Mouse (Mus musculus) CH12.LX (cell line): ENCODE data around the gene Anks1b. TPM values are rescaled to one million over a fixed set of nuclear protein-coding genes. Genes with fewer than 3 reads are reported as not detected.

Source experiments
- DNase-seq: peaks from one replicate; pipeline ENCODE4 v3.0.0-alpha.2; 2013; ENCODE audit errors: extremely low read depth
- H3K27ac ChIP-seq: 2 replicates; pipeline ENCODE4 v1.5.1; 2012; ENCODE audit warnings: low read depth, mild to moderate bottlenecking, control low read depth, moderate library complexity; ENCODE audit not compliant: insufficient read depth
- H3K27me3 ChIP-seq: replicated peaks from 2 replicates; pipeline ENCODE3; 2012; ENCODE audit warnings: inconsistent platforms
- H3K36me3 ChIP-seq, 2 experiments: replicated peaks in 1 of 2; 2 replicates each; pipeline versions ENCODE3 to v1.6.1; 2012; ENCODE audit warnings: inconsistent platforms in 1 of 2, low read length in 1 of 2, mild to moderate bottlenecking in 1 of 2, mixed read lengths in 1 of 2, moderate library complexity in 1 of 2; ENCODE audit not compliant: control insufficient read depth in 1 of 2, insufficient read depth in 1 of 2
- H3K4me1 ChIP-seq, 2 experiments: 2 replicates each; pipeline ENCODE4 v1.6.1; 2012; ENCODE audit warnings: inconsistent platforms in 1 of 2, moderate library complexity in 1 of 2; ENCODE audit not compliant: insufficient read depth in 2 of 2, control insufficient read depth in 1 of 2
- H3K4me2 ChIP-seq: 2 replicates; pipeline ENCODE4 v1.6.1; 2012; ENCODE audit warnings: low read depth, mild to moderate bottlenecking, control low read depth; ENCODE audit not compliant: poor library complexity, insufficient read depth, severe bottlenecking
- H3K4me3 ChIP-seq, 3 experiments: fragments of 150-350 bp in 1 of 3; sonication (generic) in 1 of 3; replicated peaks in 1 of 3; 2 replicates each; pipeline versions ENCODE3 to v1.5.1; 2011 to 2012; ENCODE audit warnings: low read depth in 2 of 3, low read length in 2 of 3, mild to moderate bottlenecking in 2 of 3, moderate library complexity in 2 of 3, control low read depth in 1 of 3, improper control_type of control experiment in 1 of 3, inconsistent platforms in 1 of 3, mixed read lengths in 1 of 3; ENCODE audit not compliant: poor library complexity in 1 of 3
- H3K79me2 ChIP-seq: replicated peaks from 2 replicates; pipeline ENCODE4 v1.6.1; 2012; ENCODE audit warnings: mild to moderate bottlenecking, moderate library complexity; ENCODE audit not compliant: control insufficient read depth, poor library complexity, insufficient read depth, severe bottlenecking; ENCODE audit errors: extremely low read depth
- H3K9ac ChIP-seq: 2 replicates; pipeline ENCODE4 v1.6.1; 2012; ENCODE audit warnings: low read depth, mild to moderate bottlenecking, control low read depth, moderate library complexity; ENCODE audit not compliant: insufficient read depth
- H3K9me3 ChIP-seq: replicated peaks from 2 replicates; pipeline ENCODE3; 2012; ENCODE audit warnings: low read length, inconsistent platforms, mixed read lengths
- BHLHE40 ChIP-seq: IDR thresholded peaks from 2 replicates; pipeline ENCODE4 v1.6.1; 2011; ENCODE audit warnings: mild to moderate bottlenecking, low read depth, low read length, improper control_type of control experiment
- CHD1 ChIP-seq: IDR thresholded peaks from 2 replicates; pipeline ENCODE4 v1.6.1; 2012; ENCODE audit warnings: low read depth, low read length, improper control_type of control experiment, inconsistent platforms
- CTCF ChIP-seq, 2 experiments: IDR thresholded peaks in 1 of 2; conservative IDR thresholded peaks in 1 of 2; 2 replicates each; pipeline ENCODE4 v1.5.1; 2011 to 2012; ENCODE audit warnings: low read depth in 2 of 2, low read length in 2 of 2, improper control_type of control experiment in 1 of 2, inconsistent platforms in 1 of 2, mild to moderate bottlenecking in 1 of 2, moderate library complexity in 1 of 2
- EP300 ChIP-seq: IDR thresholded peaks from 2 replicates; pipeline ENCODE4 v1.6.1; 2011; ENCODE audit warnings: low read length, improper control_type of control experiment
- ETS1 ChIP-seq: conservative IDR thresholded peaks from 2 replicates; pipeline ENCODE4 v1.6.1; 2012; ENCODE audit warnings: low read depth, mild to moderate bottlenecking, inconsistent platforms, low read length, improper control_type of control experiment, moderate library complexity
- GABPA ChIP-seq: IDR thresholded peaks from 2 replicates; pipeline ENCODE4 v1.6.1; 2012; ENCODE audit warnings: low read depth, low read length, improper control_type of control experiment, inconsistent platforms; ENCODE audit not compliant: insufficient replicate concordance
- IRF4 ChIP-seq: IDR thresholded peaks from 2 replicates; pipeline ENCODE4 v1.6.1; 2014; ENCODE audit warnings: low read depth, mild to moderate bottlenecking, inconsistent platforms, low read length, improper control_type of control experiment
- MEF2A ChIP-seq: IDR thresholded peaks from 2 replicates; pipeline ENCODE4 v1.6.1; 2014; ENCODE audit warnings: low read depth, mild to moderate bottlenecking, inconsistent platforms, low read length, improper control_type of control experiment, borderline replicate concordance
- MYC ChIP-seq: IDR thresholded peaks from 2 replicates; pipeline ENCODE4 v1.6.1; 2011; ENCODE audit warnings: low read depth, mild to moderate bottlenecking, improper control_type of control experiment, low read length
- NELFE ChIP-seq: IDR thresholded peaks from 2 replicates; pipeline ENCODE4 v1.6.1; 2011; ENCODE audit warnings: low read depth, low read length, improper control_type of control experiment
- NRF1 ChIP-seq: IDR thresholded peaks from 2 replicates; pipeline ENCODE4 v1.6.1; 2014; ENCODE audit warnings: low read depth, mild to moderate bottlenecking, inconsistent platforms, low read length, improper control_type of control experiment, moderate library complexity
- PAX5 ChIP-seq: IDR thresholded peaks from 2 replicates; pipeline ENCODE4 v1.6.1; 2012; ENCODE audit warnings: low read length, inconsistent platforms, mixed read lengths
- POLR2A ChIP-seq: IDR thresholded peaks from 2 replicates; pipeline ENCODE4 v1.6.1; 2011; ENCODE audit warnings: low read depth, mild to moderate bottlenecking, improper control_type of control experiment, low read length
- RAD21 ChIP-seq: IDR thresholded peaks from 2 replicates; pipeline ENCODE4 v1.6.1; 2011; ENCODE audit warnings: low read depth, mild to moderate bottlenecking, low read length, improper control_type of control experiment, moderate library complexity
- SIN3A ChIP-seq: IDR thresholded peaks from 2 replicates; pipeline ENCODE4 v1.6.1; 2012; ENCODE audit warnings: low read length, improper control_type of control experiment, inconsistent platforms
- SMC3 ChIP-seq: IDR thresholded peaks from 2 replicates; pipeline ENCODE4 v1.6.1; 2011; ENCODE audit warnings: low read depth, low read length, improper control_type of control experiment
- TBP ChIP-seq: conservative IDR thresholded peaks from 2 replicates; pipeline ENCODE4 v1.6.1; 2011; ENCODE audit warnings: low read depth, low read length, improper control_type of control experiment
- TCF12 ChIP-seq: IDR thresholded peaks from 2 replicates; pipeline ENCODE4 v1.6.1; 2014; ENCODE audit warnings: low read depth, mild to moderate bottlenecking, inconsistent platforms, low read length, improper control_type of control experiment
- UBTF ChIP-seq: IDR thresholded peaks from 2 replicates; pipeline ENCODE4 v1.6.1; 2012; ENCODE audit warnings: low read depth, mild to moderate bottlenecking, inconsistent platforms, low read length, improper control_type of control experiment, moderate library complexity
- USF1 ChIP-seq: IDR thresholded peaks from 2 replicates; pipeline ENCODE4 v1.6.1; 2014; ENCODE audit warnings: low read depth, mild to moderate bottlenecking, inconsistent platforms, low read length, improper control_type of control experiment
- ZC3H11A ChIP-seq: IDR thresholded peaks from 2 replicates; pipeline ENCODE4 v1.6.1; 2012; ENCODE audit warnings: low read depth, mild to moderate bottlenecking, inconsistent platforms, low read length, improper control_type of control experiment
- ZKSCAN1 ChIP-seq: IDR thresholded peaks from 2 replicates; pipeline ENCODE4 v1.6.1; 2012; ENCODE audit warnings: low read depth, inconsistent platforms, low read length, improper control_type of control experiment, borderline replicate concordance
- ZMIZ1 ChIP-seq: IDR thresholded peaks from 2 replicates; pipeline ENCODE4 v1.6.1; 2012; ENCODE audit warnings: low read depth, mild to moderate bottlenecking, inconsistent platforms, low read length, improper control_type of control experiment
- dilution Hi-C: fragments of 300-500 bp; cut with MboI; formaldehyde crosslinking; loops from 2 replicates; pipeline ENCODE4 v1.14.3; 2020; ENCODE audit warnings: low sequenced_read_pairs; ENCODE audit not compliant: extremely low pct_unique_long_range_greater_than_20kb, extremely low pct_ligation_motif_present
- in situ Hi-C: fragments of 300-500 bp; cut with MboI; formaldehyde crosslinking; loops from 3 replicates; pipeline ENCODE4 v1.14.3; 2019; ENCODE audit warnings: low sequenced_read_pairs, low pct_ligation_motif_present, low pct_unique_long_range_greater_than_20kb, mixed read lengths
- polyA plus RNA-seq: library from polyadenylated mRNA; unstranded; fragments of >175 nt; gene quantifications from 2 replicates; pipeline ENCODE4 v1.2.1, GENCODE M21; 2012; ENCODE audit warnings: low read depth; ENCODE audit not compliant: insufficient read length
- total RNA-seq, 2 experiments: library from RNA; depleted of rRNA; stranded (reverse); fragments of 300-350 nt in 1 of 2; fragments of >200 nt in 1 of 2; gene quantifications; 2 replicates each; pipeline ENCODE4 v1.2.3; 2012 to 2014

The Anks1b gene
- total and polyA plus RNA-seq, 3 experiments, result 0.17 TPM; not detected in 2

DNA sequence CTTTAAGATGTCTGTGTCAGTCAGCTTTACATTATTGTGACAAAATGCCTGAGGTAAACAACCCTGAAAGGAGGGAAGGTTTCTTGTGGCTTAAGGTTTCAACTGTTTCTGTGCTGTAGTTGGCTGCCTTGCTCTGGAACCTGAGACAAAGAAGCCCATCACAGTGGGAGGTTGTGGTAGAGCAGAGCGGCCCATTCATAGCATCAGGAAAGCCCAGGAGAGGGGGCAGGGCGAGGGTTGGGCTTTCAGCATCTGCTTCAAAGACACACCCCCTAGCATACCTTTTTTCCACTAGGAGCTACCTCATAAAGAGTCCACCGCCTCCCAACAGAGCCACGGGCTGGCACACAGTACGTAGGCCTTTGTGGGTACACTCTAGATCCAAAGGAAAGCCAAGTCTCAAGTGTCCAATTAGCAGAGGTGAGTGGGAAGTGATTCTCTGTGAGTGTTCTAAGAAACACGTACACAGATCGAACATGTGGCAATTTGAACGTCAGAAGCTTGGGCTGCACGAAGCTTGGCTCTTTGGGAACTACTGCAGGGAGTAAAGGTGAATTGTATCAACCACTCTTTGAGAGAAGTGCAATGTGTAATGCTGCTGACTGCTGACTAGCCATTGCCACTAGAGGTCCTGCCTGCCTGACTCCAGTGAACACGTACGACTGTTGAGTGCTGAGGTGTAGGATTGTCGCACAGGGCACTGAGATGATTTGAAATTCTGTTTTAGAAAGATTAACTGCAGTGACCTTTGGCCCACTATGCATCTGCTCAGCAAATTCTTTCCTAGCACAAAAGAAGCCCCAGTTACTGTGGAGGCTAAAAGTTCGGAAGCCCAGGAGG lies 906.5 kb downstream of the Anks1b start:
- Histone ChIP-seq H3K4me1 (no peaks in the 10 kb centered on the region), H3K4me2 (no peak overlapping the region), H3K9ac (no peak overlapping the region), H3K27me3 (no peaks in the 10 kb centered on the region), H3K36me3 (no peaks in the 10 kb centered on the region), H3K79me2 (no peaks in the 10 kb centered on the region), H3K9me3 (no peaks in the 10 kb centered on the region), H3K4me3 (no peak overlapping the region), H3K27ac (no peak overlapping the region)
- dilution Hi-C loops (no loop called here), in situ Hi-C loops (no loop called here)
- TF ChIP-seq RAD21 (peak; percentile 30), SMC3 (peak; percentile 20; the same call in 1 of the 2 replicates), CTCF (conservative IDR thresholded peaks at IDR 0.05 in 1 of 2, IDR thresholded peaks at IDR 0.05 in 1 of 2; ENCODE audit: low read depth in 2 of 2, low read length in 2 of 2) (peak in 1 of 2 experiments; percentile 38; a peak in 2 of 4 replicates), IRF4 (no peak)
- DNase-seq, result no peak

DNA sequence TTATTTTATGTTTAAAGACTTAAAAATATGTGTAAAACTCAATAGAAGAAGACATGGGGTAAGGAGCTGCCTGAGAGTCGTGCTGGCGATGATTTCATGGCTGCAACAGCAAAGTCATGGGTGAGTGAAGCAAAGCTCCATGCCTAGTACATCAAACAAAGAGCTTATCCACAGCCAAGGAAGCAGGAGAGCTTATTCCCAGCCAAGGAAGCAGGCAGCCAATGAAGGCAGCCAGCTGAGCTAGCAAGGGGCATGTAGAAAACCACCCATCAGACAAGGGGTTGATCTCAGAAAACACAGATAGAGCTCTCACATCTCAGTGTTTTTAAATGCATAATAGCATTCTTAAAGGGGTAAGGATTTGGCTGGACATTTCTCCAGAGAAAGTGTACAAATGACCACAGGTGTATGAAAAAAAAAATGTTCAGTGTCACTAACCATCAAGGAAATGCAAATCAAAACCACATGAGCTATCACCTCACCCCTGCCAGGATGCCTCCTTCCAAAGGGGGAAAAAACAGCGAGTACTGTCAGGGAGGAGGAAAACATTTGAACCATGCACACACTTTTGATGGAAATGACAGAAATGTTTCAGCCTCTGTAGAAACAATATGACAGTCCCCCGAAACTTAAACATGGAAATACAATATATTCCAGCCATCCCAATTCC lies 911.8 kb downstream of the Anks1b start:
- in situ Hi-C loops, result no loop called here

DNA sequence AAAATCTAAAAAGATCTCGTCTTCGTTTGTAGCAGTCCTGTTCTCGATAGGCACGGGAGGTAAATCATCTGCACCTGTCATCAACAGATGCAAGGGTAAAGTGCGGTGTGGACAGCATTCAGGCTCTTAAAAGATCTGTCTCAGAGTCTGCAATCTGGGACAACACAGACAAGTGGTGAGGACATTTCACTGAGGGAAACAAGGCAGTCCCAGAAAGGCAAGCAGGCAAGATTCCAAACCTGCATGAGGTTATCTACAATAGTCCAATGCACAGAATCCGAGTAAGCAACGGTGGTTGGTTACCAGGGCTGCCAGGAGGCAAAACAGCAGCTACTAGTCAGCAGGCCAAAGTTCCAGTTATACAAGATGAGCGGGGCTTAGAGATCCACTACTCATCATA lies 912.4 kb downstream of the Anks1b start:
- H3K79me2 ChIP-seq, result no peaks in the 10 kb centered on the region
- no peak overlapping the region for H3K4me2 ChIP-seq
- H3K9me3 ChIP-seq, result no peaks in the 10 kb centered on the region
- no peak overlapping the region for H3K4me3 ChIP-seq
- no peak for TF ChIP-seq GABPA
- TF ChIP-seq SMC3, result no peak
- no peak for TF ChIP-seq USF1
- TF ChIP-seq ZMIZ1, result no peak
- no peak for TF ChIP-seq MEF2A
- no peak for TF ChIP-seq POLR2A
- TF ChIP-seq EP300, result no peak
- TF ChIP-seq TBP, result no peak
- TF ChIP-seq BHLHE40, result no peak
- no peak for TF ChIP-seq TCF12
- no peak for TF ChIP-seq MYC
- no peak for TF ChIP-seq CHD1
- no peak for TF ChIP-seq UBTF
- no peak for TF ChIP-seq RAD21
- TF ChIP-seq PAX5, result no peak
- no peak for TF ChIP-seq ZC3H11A
- TF ChIP-seq NELFE, result no peak
- TF ChIP-seq ETS1, result no peak
- TF ChIP-seq, all 38 proteins: peak for 0
- Histone ChIP-seq H3K27ac (no peak overlapping the region), H3K27me3 (no peaks in the 10 kb centered on the region), H3K36me3 (no peaks in the 10 kb centered on the region), H3K9ac (no peak overlapping the region), H3K4me1 (no peaks in the 10 kb centered on the region)
- in situ Hi-C loops (no loop called here), dilution Hi-C loops (no loop called here)
- DNase-seq, result no peak

More for the DNA sequence above, 911.8 kb downstream of the Anks1b start:
- no peaks in the 10 kb centered on the region for H3K27me3 ChIP-seq
- no peaks in the 10 kb centered on the region for H3K4me1 ChIP-seq
- DNase-seq, result no peak
- no peak overlapping the region for H3K27ac ChIP-seq
- TF ChIP-seq ZKSCAN1, result no peak
- TF ChIP-seq NRF1, result no peak
- no peak for TF ChIP-seq SIN3A
- no peak overlapping the region for H3K9ac ChIP-seq
- no peaks in the 10 kb centered on the region for H3K79me2 ChIP-seq
- no peak overlapping the region for H3K4me3 ChIP-seq
- no peaks in the 10 kb centered on the region for H3K36me3 ChIP-seq
- no peaks in the 10 kb centered on the region for H3K9me3 ChIP-seq
- no peak overlapping the region for H3K4me2 ChIP-seq
- dilution Hi-C loops, result no loop called here
